Mouse (Mus musculus): ENCODE data around the gene Tiam2. TPM values are rescaled to one million over a fixed set of nuclear protein-coding genes. Genes with fewer than 3 reads are reported as not detected.

Tiam2 gene
- polyA plus RNA-seq, 1 experiment, result 1.3 TPM

DNA sequence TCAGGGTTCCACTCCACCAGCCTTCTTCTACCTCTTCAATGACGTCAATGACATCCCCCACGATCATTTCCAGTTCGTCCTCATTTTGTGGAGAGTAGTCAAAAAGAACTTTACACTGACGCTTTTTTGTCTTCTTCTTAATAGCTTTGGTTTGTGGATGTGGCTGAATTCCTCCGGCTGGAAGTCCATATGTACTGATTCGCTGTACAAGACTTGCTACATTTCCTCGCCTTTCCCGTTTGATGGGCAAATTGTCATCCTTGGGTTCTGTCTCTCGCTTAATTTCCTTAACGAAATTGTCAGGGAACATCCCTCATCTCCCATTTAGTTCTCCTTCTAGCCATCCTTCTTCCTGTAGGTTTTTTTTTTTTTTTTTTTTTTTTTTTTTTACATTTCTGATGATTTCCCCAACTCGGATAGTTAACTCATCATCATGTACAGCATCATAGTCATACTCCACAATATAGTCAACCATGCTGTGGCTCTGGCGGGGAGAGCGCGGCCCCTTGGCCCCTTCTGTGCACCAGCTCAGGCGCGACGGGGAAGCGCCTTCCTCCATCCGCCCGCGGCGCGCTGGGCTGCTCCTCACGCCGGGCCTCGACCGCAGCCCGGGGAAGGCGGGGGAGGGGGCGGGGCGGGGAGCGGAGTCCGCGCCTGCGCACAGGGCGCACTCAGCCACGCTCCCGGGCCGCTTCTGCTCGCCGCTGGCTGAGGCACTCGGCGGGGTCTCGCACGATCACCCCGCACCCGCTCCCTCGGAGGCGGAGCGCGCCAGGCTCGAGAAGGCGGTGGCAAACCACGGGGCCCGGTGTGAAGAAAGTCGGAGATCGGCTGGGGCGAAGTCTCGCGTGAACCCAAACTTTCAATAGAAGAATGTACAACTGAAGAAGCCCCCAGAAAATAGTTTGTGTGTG is 12.4 kb upstream of the Tiam2 start:
- TF ChIP-seq CTCF (IDR thresholded peaks at IDR 0.05; ENCODE audit: insufficient read depth, low read length) (no peak), POLR2A (IDR thresholded peaks at IDR 0.05; ENCODE audit: borderline replicate concordance, extremely low read depth, low read depth, low read length) (no peak)
- peak; percentile 50 for DNase-seq
- Histone ChIP-seq H3K4me3 (replicated peaks; ENCODE audit: extremely low read depth, low read depth, low read length) (peak overlapping the region; percentile 71), H3K4me1 (ENCODE audit: control insufficient read depth, insufficient read depth, low read length) (no peaks in the 10 kb centered on the region)
- WGBS, result 7% methylated on average over 60 of the region's 60 CpGs

DNA sequence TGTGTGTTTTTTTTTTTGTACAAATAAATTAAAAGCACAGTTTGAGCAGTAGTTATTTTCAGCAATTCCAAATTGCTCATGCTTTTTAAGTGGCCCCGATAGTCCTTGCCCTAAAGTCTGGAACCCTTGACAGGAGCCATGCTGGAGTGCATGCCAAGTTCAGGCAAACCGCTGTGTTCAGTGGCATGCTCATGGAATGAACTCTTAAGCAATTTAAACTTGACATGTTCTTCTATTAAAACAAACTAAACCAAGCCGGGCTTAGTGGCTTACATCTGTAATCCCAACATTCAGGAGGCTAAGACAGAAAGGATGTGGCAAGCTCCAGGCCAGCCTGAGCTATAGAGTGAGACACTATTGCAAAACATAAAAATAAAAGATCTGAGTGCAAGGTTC is 11.8 kb upstream of the Tiam2 start:
- H3K4me3 ChIP-seq (replicated peaks; ENCODE audit: extremely low read depth, low read depth, low read length), result no peak overlapping the region
- no peak for DNase-seq

DNA sequence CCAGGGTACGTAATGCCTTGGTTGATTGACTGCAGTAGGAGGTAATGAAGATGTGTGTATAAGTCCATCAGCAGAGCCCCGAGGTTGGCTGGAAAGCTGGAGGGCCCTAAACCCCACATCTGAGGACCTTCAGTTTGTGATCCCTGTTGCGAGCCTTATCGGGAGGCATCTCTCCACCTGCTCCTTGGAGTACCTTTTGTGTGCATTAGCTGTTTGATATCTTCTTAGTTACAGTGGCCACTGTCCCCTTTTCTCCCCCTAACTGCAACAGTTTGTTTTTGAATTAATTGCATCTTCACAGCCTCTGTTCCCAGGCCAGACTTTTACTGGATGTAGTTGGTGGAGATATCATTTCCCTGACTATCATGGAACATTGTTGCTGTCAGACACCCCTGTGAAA is 10.8 kb upstream of the Tiam2 start:
- no peak for DNase-seq
- no peak overlapping the region for H3K4me3 ChIP-seq (replicated peaks; ENCODE audit: extremely low read depth, low read depth, low read length)
- no peaks in the 10 kb centered on the region for H3K4me1 ChIP-seq (ENCODE audit: control insufficient read depth, insufficient read depth, low read length)
- WGBS, result 90% methylated on average over 4 of the region's 4 CpGs
- TF ChIP-seq POLR2A (IDR thresholded peaks at IDR 0.05; ENCODE audit: borderline replicate concordance, extremely low read depth, low read depth, low read length) (no peak), CTCF (IDR thresholded peaks at IDR 0.05; ENCODE audit: insufficient read depth, low read length) (no peak)

More for the DNA sequence above, 11.8 kb upstream of the Tiam2 start:
- no peaks in the 10 kb centered on the region for H3K4me1 ChIP-seq (ENCODE audit: control insufficient read depth, insufficient read depth, low read length)
- TF ChIP-seq POLR2A (IDR thresholded peaks at IDR 0.05; ENCODE audit: borderline replicate concordance, extremely low read depth, low read depth, low read length) (no peak), CTCF (IDR thresholded peaks at IDR 0.05; ENCODE audit: insufficient read depth, low read length) (no peak)
- WGBS, result 16% methylated on average over 3 of the region's 3 CpGs

DNA sequence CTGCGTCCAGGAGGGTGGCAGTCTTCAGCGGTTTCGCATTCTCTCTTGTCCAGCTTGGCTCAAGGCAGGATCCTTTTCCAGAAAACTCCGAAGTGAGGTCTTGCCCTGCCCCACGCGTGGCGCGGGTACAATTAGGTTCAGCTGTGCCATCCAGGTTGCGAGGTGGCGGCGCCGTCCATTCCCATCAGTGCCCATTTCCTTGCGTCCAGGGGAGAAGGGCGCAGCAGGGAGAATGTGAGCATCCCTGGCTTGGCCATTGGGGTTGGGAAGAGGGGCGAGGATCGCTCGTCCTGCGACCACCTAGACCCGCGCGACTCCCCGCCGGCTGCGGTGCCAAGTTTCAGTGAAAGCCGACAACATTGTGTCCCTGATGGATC is 518 bp downstream of the Tiam2 start:
- Histone ChIP-seq H3K4me1 (ENCODE audit: control insufficient read depth, insufficient read depth, low read length) (peaks cover 3% of the 10 kb centered on the region; the same call in 1 of the 2 replicates), H3K4me3 (replicated peaks; ENCODE audit: extremely low read depth, low read depth, low read length) (peak overlapping the region; percentile 40)
- 1% methylated on average over 25 of the region's 25 CpGs for WGBS
- TF ChIP-seq CTCF (IDR thresholded peaks at IDR 0.05; ENCODE audit: insufficient read depth, low read length) (no peak), POLR2A (IDR thresholded peaks at IDR 0.05; ENCODE audit: borderline replicate concordance, extremely low read depth, low read depth, low read length) (no peak)
- no peak for DNase-seq

DNA sequence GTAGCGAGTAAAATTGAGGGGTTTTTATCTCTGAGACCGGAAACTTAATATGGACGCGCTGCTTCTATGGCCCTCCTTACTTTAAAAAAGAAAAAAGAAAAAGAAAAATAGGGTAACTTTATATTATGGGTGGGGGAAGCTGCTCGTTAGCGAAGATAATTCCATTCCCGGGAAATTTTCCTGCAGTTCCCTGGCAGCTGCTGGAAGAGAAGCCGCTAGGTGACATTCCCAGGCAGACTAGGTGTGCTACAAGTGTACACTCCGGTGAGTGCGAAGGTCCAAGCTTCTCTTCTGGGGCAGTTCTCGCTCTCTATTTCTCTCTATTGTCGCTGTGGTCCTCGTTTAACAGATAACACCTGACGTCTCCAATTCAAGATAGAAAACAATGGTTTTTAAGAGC is 962 bp downstream of the Tiam2 start:
- Histone ChIP-seq H3K4me1 (ENCODE audit: control insufficient read depth, insufficient read depth, low read length) (peaks cover 3% of the 10 kb centered on the region; the same call in 1 of the 2 replicates), H3K4me3 (replicated peaks; ENCODE audit: extremely low read depth, low read depth, low read length) (no peak overlapping the region)
- DNase-seq, result no peak
- 10% methylated on average over 14 of the region's 14 CpGs for WGBS
- TF ChIP-seq CTCF (IDR thresholded peaks at IDR 0.05; ENCODE audit: insufficient read depth, low read length) (no peak), POLR2A (IDR thresholded peaks at IDR 0.05; ENCODE audit: borderline replicate concordance, extremely low read depth, low read depth, low read length) (no peak)

DNA sequence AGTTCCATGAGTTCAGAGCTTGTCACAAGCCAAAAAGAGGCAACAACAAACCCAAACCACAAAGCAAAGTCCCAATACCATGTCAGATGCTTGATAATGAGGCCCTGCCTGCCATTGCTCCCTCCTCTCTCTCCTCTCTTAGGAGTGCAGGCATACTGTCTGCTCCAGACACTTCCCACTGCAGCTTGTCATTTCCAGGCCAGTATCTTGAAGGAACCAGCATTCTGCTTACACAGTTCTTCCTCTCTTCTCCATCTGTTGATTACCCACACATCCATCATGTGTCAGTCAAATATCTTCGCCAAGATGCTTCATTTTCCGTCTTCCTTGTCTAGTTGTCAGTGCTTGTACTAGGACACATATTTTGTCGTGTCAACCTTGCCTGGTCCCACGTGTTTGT is 2.4 kb downstream of the Tiam2 start:
- peaks cover 3% of the 10 kb centered on the region; the same call in 1 of the 2 replicates for H3K4me1 ChIP-seq (ENCODE audit: control insufficient read depth, insufficient read depth, low read length)
- WGBS, result 66% methylated on average over 4 of the region's 4 CpGs
- no peak overlapping the region for H3K4me3 ChIP-seq (replicated peaks; ENCODE audit: extremely low read depth, low read depth, low read length)
- DNase-seq, result no peak
- no peak for TF ChIP-seq CTCF (IDR thresholded peaks at IDR 0.05; ENCODE audit: insufficient read depth, low read length)
- TF ChIP-seq POLR2A (IDR thresholded peaks at IDR 0.05; ENCODE audit: borderline replicate concordance, extremely low read depth, low read depth, low read length), result no peak

DNA sequence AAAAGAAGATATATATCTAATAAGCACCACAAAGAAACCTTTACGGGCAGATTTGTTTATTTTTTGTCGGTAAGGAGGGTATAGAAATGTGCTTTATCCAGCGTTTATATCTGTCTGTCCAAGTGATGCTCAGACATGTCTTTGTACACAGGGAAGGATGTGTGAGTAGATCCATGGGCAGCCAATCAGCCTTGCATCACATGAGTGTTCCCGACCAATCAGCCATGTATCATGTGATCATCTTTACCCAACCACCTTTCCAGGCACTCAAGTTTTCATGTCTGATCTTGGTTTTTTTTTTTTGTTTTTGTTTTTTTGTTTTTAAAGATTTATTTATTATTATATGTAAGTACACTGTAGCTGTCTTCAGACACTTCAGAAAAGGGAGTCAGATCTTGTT is 3.1 kb downstream of the Tiam2 start:
- WGBS, result 81% methylated on average over 4 of the region's 4 CpGs
- Histone ChIP-seq H3K4me1 (ENCODE audit: control insufficient read depth, insufficient read depth, low read length) (peaks cover 3% of the 10 kb centered on the region; the same call in 1 of the 2 replicates), H3K4me3 (replicated peaks; ENCODE audit: extremely low read depth, low read depth, low read length) (no peak overlapping the region)
- no peak for TF ChIP-seq CTCF (IDR thresholded peaks at IDR 0.05; ENCODE audit: insufficient read depth, low read length)
- TF ChIP-seq POLR2A (IDR thresholded peaks at IDR 0.05; ENCODE audit: borderline replicate concordance, extremely low read depth, low read depth, low read length), result no peak
- no peak for DNase-seq

DNA sequence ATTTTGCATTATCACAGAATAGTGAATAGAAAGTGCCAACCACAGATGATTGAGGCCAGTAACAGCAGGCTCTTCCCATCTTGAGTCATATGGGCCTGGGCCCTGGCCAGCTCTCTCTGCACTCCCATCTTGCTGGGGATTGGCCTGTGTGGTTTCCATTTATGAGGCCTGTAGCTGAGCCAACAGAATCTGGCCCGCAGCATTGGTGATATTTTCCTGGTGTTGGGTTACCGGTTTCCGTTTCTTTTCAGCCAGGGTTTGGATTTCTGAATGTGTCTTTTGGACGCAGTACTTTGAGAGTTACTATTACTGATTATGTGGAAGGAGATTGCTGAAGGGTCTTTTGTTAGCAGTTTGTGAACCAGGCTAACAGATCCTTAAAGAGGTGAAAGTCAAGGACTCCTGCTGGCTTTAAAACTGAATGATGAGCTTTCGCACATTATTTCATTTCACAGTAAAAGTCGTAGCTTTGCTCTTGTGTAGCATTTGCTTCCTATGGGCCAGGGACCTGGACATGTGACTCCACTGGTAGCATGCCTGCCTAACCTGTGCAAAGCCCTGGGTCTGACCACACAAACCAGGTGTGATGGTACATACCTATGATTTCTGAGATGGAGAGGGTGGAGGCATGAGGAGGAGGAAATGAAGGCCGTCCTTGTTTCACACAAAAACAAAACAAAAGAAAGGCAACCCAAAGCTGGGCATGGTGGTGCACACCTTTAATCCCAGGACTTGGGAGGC is 5.5 kb downstream of the Tiam2 start:
- DNase-seq, result no peak
- WGBS, result 70% methylated on average over 7 of the region's 7 CpGs
- H3K4me1 ChIP-seq (ENCODE audit: control insufficient read depth, insufficient read depth, low read length), result peaks cover 3% of the 10 kb centered on the region; the same call in 1 of the 2 replicates
- no peak overlapping the region for H3K4me3 ChIP-seq (replicated peaks; ENCODE audit: extremely low read depth, low read depth, low read length)
- no peak for TF ChIP-seq POLR2A (IDR thresholded peaks at IDR 0.05; ENCODE audit: borderline replicate concordance, extremely low read depth, low read depth, low read length)
- TF ChIP-seq CTCF (IDR thresholded peaks at IDR 0.05; ENCODE audit: insufficient read depth, low read length), result no peak

DNA sequence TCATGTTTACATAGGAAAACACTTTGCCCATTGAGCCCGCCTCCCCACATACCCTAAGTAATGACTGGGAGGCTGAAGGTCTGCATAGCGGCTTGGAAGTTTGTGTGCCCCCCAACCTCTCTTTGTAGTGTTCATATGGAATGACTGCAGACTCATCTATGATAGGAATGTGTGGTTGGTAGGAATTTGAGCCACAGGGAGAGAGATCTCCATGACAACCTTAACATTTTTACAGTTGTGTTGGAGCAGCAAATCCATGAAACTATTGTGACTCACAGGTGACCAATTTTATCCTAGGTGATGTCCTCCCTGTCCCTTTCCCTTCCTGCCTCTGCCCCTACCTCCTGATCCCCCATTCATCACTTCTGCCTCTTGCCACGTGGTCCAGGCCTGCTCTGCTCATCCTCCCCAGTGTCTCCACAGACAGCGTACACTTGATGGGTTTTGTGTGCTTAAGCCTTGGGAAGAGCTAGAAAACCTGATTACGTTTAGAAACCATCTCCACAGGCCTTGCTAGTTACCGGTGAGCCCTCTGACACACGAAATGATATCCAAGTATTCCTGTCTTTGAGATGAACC is 9.9 kb downstream of the Tiam2 start:
- no peak for DNase-seq

More for the DNA sequence above, 9.9 kb downstream of the Tiam2 start:
- H3K4me1 ChIP-seq (ENCODE audit: control insufficient read depth, insufficient read depth, low read length), result no peaks in the 10 kb centered on the region
- H3K4me3 ChIP-seq (replicated peaks; ENCODE audit: extremely low read depth, low read depth, low read length), result no peak overlapping the region
- TF ChIP-seq CTCF (IDR thresholded peaks at IDR 0.05; ENCODE audit: insufficient read depth, low read length) (no peak), POLR2A (IDR thresholded peaks at IDR 0.05; ENCODE audit: borderline replicate concordance, extremely low read depth, low read depth, low read length) (no peak)
- 80% methylated on average over 7 of the region's 7 CpGs for WGBS
